Mouse (Mus musculus) retina, postnatal 1 day (tissue): ENCODE results near the gene Prss45.

Experiments
- DNase-seq: peaks from one replicate; pipeline ENCODE4 v3.0.0-alpha.2; 2012

Gene Prss45

GRCm38 (mm10) chr9:110858967-110859596, 24.7 kb downstream of the Prss45 start:
- DNase-seq = no peak

GRCm38 (mm10) chr9:110871030-110871429, 36.6 kb downstream of the Prss45 start:
- DNase-seq = peak; percentile 63

GRCm38 (mm10) chr9:110873681-110874659, 39.6 kb downstream of the Prss45 start:
- DNase-seq = peak; percentile 78

GRCm38 (mm10) chr9:110874660-110875191, 40.3 kb downstream of the Prss45 start:
- DNase-seq = no peak

GRCm38 (mm10) chr9:110875288-110875695, 40.9 kb downstream of the Prss45 start:
- DNase-seq = no peak

- DNase-seq = no peak
These were observed 43.0 kb downstream of the Prss45 start for GRCm38 (mm10) chr9:110877353-110877752.

- no peak for DNase-seq
These were observed 43.5 kb downstream of the Prss45 start for GRCm38 (mm10) chr9:110877888-110878287.

- DNase-seq = no peak
These were observed 45.0 kb downstream of the Prss45 start, which contains the start of gene Als2cl for GRCm38 (mm10) chr9:110879191-110879920. Als2cl (plus strand) TSS chr9:110879870.

GRCm38 (mm10) chr9:110879998-110880561, 45.7 kb downstream of the Prss45 start, which contains the start of gene Tmie:
Tmie (minus strand) TSS chr9:110880113.
- peak; percentile 50 for DNase-seq

GRCm38 (mm10) chr9:110880772-110881171, 46.4 kb downstream of the Prss45 start:
- no peak for DNase-seq

- no peak for DNase-seq
These were observed 47.6 kb downstream of the Prss45 start for GRCm38 (mm10) chr9:110881953-110882352.

GRCm38 (mm10) chr9:110887388-110888303, 53.3 kb downstream of the Prss45 start:
- DNase-seq = no peak

GRCm38 (mm10) chr9:110888935-110889334, 54.5 kb downstream of the Prss45 start:
- no peak for DNase-seq

GRCm38 (mm10) chr9:110890026-110890783, 55.8 kb downstream of the Prss45 start:
- DNase-seq = no peak
